Mouse (Mus musculus) layer of hippocampus, adult 2 months (tissue): ENCODE data around the gene Bmyc. TPM values are rescaled to one million over a fixed set of nuclear protein-coding genes. Genes with fewer than 3 reads are reported as not detected.
"Not testable (repeated sequence)": the region's sequence is repeated elsewhere in the genome, so short reads cannot be mapped to it uniquely, and the experiment has no call there.

Experiments used
- DNase-seq, 2 experiments: peaks; one replicate each; pipeline ENCODE4 v3.0.0; 2022; ENCODE audit warnings: low spot score in 2 of 2
- H3K27ac ChIP-seq: fragments of 200-600 bp; 2 replicates; pipeline ENCODE4 v1.8.1; 2022
- H3K4me3 ChIP-seq: fragments of 200-600 bp; 2 replicates; pipeline ENCODE4 v1.8.1; 2022; ENCODE audit warnings: mild to moderate bottlenecking
- CTCF ChIP-seq: fragments of 200-600 bp; conservative IDR thresholded peaks from 2 replicates; pipeline ENCODE4 v1.8.1; 2022; ENCODE audit warnings: antibody characterized with exemption, mild to moderate bottlenecking, moderate library complexity
- total RNA-seq, 2 experiments: library from RNA; stranded (reverse); gene quantifications; 2 replicates each; pipeline ENCODE4 v1.2.3; 2021

Gene Bmyc
- total RNA-seq, 2 experiments from 2014 or later = 83.7 to 88.9 TPM

DNA sequence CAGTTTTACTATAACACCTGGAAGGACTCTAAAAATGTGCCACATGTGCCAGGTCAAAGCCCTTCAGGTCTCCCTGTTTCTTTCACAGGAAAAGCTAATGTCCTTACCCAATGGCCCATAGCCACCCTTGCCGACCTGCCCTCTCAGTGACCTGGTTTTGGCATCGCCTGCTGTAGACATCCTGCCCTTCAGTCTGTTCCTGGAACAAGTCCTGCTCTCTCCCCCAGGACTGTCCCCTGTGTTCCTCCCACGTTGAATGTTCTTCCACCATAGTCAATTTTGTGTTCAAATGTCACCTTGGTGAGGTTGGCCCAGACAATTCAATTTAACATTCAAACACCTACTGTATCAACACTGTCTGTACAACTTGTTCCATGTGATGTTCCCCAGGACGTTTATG, 9.6 kb upstream of the Bmyc start:
- Histone ChIP-seq H3K27ac (no peak overlapping the region), H3K4me3 (no peak overlapping the region)
- no peak for TF ChIP-seq CTCF
- DNase-seq = no peak

DNA sequence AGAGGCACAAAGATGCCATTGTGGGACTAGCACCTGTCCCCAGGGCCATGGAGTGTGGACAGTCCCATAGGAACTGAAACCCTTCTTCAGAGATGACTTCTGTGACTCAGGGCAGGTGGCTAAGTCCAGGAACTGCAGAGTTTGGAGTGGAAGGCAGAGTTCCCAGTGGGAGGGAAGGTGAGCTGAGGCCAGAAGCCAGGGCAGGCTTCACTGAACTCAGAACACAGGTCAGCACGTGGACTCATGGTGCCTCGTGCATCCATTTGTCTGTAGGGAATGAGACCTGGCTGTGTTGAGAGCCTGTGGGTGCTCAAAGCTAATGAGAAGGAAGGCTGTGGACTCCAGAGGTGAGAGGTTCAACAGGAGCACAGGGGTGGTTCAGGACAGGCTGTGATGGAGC, 7.8 kb upstream of the Bmyc start:
- no peak for TF ChIP-seq CTCF
- no peak for DNase-seq
- Histone ChIP-seq H3K27ac (no peak overlapping the region), H3K4me3 (no peak overlapping the region)

DNA sequence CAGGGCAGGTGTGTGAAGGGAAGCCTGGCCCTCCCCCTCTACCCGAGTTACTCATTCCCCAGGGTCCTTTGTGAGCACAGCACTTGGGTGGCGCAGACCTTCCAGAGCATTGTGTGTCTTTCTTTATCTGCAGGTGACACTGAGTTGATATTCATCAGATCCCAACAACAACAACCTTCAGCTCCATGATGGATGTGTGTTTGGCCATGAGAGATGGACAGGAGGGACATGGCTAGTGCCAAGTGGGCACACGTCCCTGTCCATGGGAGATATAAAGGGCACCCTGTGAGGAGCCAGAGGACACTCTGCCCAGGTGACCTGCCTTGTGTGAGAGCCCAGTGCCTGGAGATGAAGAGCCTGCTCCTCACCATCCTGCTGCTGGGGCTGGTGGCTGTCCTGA, 6.8 kb upstream of the Bmyc start, which contains the start of gene Obp2a:
Gene Obp2a (plus strand): TSS at position 301 of the 400 bp plus-strand sequence.
- DNase-seq = not testable (repeated sequence)

DNA sequence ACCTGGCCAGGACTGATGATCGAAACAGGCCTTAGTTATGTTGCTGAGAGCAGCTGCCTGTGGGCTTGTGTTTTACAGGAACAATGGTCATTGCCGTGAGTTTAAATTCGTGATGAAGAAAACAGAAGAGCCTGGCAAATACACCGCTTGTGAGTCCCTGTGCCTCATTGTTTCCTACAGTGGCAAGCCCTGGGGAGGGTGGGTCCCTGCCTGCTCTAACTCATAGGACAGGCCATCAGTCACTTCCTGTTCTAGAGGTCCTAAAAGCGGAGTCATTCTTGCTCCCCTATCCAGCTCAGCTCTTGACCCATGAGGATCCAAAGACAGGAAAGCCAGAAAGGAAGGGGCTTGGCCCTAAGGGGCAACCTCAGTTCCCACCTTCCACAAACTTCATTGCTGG, 5.5 kb upstream of the Bmyc start:
- no peak for TF ChIP-seq CTCF
- DNase-seq = no peak
- no peak overlapping the region for H3K4me3 ChIP-seq
- H3K27ac ChIP-seq = no peak overlapping the region

More for the DNA sequence above, 6.8 kb upstream of the Bmyc start, which contains the start of gene Obp2a:
- not testable (repeated sequence) for H3K27ac ChIP-seq, H3K4me3 ChIP-seq

DNA sequence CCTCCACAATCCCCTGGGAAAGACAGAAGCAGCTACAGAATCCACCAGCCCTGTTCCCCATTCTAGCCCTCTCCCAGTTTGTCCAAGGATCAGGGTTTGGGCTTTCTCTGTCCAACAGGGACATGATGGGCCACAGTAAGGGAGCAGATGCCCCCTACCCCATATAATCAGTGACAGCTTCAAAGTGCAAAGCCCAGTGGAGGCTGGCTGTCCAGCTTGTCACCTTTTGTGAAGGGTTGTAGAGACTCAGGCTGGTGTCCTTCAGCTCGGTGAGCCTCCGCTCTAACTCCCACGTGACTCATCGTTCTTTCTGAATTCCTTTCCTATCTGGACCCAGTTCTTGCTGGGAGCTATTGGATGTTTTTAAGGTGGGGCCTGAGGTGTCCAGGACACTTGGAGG, 2.8 kb upstream of the Bmyc start:
- H3K4me3 ChIP-seq = no peak overlapping the region
- TF ChIP-seq CTCF = no peak
- no peak overlapping the region for H3K27ac ChIP-seq
- DNase-seq = no peak

DNA sequence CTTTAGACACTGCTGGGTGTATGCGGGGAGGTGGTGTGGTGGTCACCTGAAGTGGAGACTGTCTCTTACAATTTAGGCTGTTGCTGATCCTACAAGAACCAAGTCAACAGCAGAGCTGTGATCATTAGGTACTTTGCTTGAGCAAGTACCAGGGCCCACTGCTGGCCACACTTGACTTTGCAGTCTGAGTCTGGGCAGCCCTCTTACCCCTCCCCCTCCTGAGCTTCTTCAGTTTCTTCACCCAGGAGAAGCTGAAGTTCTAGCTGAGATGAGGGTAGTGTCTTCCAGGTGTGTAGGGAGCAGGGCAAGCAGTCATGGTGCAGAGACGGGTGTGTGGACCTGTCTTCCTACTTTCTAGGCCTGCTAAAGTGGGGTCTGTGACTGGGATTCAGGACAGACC, 1.6 kb downstream of the Bmyc start:
- H3K27ac ChIP-seq = peak overlapping the region; percentile 98
- peak overlapping the region; percentile 97 for H3K4me3 ChIP-seq
- TF ChIP-seq CTCF = peak; percentile 72
- peak; percentile 35 to 37 for DNase-seq

DNA sequence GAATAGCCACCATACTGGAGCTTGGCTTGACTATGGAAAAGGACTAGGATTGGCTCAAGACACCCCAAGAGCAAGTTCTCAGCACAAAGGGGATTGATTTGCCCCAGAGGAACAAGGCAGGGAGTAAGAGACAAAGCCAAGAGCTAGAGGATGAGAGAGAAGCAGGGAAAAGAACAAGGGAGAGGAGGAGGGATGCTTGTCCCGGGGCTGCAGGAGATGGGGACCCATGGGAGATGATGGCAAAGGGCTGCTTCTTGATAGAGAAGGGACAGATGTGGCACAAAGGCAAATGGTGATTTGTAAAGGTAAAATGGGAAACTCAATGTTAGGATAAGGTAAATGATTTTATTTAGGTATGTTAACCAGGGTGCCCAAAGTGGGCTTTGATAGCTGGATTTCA, 2.5 kb downstream of the Bmyc start:
- DNase-seq, H3K4me3 ChIP-seq: not testable (repeated sequence)
- peak overlapping the region; percentile 98 for H3K27ac ChIP-seq

DNA sequence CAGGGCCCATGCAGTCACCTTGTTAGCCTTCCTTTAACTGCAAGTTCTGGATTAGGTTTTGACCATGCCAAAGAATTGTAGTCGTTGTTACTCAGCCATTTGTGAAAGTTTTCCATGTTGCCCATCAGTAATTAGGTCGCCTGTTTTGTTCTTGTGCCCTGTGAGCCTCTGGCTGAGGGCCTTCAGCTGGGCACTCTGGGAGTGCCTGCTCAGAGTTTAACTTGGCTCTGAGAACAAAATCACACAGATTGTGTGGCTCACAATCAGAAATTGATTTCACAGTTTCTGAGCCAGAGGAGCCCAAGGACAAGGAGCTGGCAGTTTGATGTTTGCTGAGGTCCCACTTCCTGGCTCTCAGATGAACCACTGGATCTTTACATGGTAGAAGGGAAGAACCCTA, 3.3 kb downstream of the Bmyc start:
- not testable (repeated sequence) for H3K4me3 ChIP-seq, DNase-seq
- H3K27ac ChIP-seq = peak overlapping the region; percentile 98; the same call in 1 of the 2 replicates

DNA sequence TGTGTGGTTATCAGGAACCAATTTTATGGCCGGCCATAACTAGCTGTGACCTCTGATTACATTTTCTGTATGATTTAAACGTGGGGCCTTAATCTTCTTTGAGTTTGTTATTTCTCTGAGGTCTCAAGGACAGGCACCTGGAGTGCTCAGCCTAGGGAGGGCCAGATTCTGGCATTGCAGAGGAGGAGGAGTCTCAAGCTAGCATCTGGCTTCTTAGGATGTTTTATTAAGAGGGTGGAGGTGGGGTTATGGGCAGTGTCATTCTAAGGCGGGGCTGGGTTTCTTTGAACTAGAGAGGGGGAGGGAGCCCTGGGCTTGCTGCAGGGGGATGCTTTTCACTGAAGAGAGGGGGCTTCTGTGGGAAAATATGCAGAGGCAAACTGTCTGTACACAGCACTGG, 5.1 kb downstream of the Bmyc start:
- H3K27ac ChIP-seq, DNase-seq, H3K4me3 ChIP-seq: not testable (repeated sequence)

DNA sequence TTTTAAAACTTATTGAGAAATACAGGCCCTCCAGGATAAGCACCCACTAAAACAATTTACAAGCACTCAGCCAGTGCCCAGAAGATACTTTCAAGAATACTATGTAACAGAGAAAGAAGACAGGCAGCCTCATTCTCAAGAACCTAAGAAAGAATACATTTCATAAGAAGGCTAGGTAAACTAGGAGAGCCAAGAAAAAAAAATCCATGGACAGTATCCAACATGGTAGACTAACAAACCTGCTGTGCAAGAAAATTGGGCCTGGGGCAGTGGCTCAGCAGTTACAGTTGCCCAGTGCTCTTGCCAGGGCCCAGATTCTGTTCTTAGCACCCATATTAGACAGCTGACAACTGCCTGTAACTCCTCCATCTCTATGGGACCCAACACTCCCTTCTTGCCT, 10.7 kb downstream of the Bmyc start:
- Histone ChIP-seq H3K4me3 (no peak overlapping the region), H3K27ac (no peak overlapping the region)
- DNase-seq = no peak
- no peak for TF ChIP-seq CTCF

DNA sequence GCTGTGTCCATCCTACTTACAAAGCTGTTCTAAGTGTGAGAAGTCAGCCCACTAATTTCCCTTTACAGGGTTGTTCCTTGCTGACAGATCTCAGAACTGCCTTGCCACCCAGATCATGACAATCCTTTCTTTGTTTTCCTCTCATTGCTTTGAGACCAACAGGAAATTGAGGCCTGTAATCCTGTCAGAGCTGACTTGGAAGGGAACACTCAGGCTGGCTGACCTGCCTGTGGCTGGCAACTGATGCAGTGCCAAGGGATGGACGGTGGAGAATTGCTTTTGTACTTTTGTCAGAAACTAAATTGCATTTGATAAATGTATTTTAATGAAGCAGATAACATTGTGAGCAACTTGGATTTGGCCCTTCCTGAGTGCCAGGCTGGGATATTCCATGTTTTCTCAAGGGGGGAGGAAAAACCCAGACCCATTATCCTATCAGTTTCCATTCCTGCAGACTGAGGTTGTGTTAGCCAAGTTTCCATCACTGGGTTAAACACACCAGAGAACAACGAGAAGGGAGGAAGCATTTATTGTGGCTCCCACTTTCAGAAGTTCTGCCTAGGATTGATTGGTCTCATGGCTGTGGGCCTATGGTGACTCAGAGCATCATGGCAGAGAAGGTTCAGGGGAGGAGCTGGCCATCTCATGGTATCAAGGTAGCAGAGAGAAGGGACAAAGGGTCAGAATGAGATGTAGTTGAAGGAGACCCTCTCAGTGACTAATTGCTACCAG, 26.8 kb downstream of the Bmyc start:
- DNase-seq = no peak

DNA sequence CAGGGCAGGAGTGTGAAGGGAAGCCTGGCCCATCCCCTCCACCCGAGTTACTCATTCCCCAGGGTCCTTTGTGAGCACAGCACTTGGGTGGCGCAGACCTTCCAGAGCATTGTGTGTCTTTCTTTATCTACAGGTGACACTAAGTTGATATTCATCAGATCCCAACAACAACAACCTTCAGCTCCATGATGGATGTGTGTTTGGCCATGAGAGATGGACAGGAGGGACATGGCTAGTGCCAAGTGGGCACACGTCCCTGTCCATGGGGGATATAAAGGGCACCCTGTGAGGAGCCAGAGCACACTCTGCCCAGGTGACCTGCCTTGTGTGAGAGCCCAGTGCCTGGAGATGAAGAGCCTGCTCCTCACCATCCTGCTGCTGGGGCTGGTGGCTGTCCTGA, 30.2 kb downstream of the Bmyc start, which contains the start of gene Obp2b:
Gene Obp2b (plus strand): TSS at position 301 of the 400 bp plus-strand sequence.
- H3K4me3 ChIP-seq, H3K27ac ChIP-seq, DNase-seq: not testable (repeated sequence)

More for the DNA sequence above, 26.8 kb downstream of the Bmyc start:
- H3K27ac ChIP-seq = no peak overlapping the region
- no peak overlapping the region for H3K4me3 ChIP-seq
- TF ChIP-seq CTCF = no peak

DNA sequence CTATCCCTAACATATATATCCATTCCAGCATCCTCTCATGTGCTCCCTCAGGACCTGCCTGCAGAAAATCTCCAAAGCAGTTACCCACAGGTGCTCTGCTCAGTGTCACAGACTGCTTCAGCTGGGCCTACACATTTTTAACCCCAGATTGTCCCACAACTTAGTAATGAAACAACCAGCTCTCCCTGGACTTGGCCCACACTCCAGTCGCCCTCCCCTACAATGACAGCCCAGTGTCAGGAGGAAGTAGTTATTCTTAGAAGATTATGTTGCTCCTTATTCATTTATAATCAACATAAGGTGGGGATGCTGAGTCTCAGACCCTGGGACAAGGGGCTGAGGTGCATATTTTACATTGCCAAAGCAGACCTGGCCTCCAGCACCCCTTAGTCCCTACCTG, 35.1 kb downstream of the Bmyc start:
- DNase-seq = no peak
- Histone ChIP-seq H3K4me3 (no peak overlapping the region), H3K27ac (no peak overlapping the region)
- TF ChIP-seq CTCF = no peak

DNA sequence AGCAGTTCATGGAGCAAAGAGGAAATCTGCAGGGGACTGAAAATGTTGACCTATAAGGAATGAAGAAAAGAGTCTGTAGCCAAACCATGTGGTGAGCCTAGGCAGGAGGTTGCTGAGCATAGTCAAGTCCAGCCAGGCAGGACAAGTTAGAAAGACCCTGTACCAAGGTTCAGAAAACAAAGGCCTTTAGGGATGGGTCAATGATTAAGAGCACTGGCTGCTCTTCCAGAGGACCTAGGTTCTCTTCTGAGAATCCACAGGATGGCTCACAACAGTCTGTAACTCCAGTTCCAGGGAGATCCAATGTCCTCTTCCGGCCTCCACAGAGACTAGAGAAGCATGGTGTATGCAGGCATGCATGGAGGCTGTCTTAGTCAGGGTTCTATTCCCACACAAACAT, 47.7 kb downstream of the Bmyc start:
- no peak for TF ChIP-seq CTCF
- H3K4me3 ChIP-seq = no peak overlapping the region
- no peak overlapping the region for H3K27ac ChIP-seq
- no peak for DNase-seq

Other genes with a start within 250 kb of the Bmyc start
- under 1 TPM in 1 of 2 experiments, not detected in 1; 0.49 TPM for gene Clic3, start 249.9 kb upstream of the Bmyc start, total RNA-seq
- gene Paxx, start 245.6 kb upstream of the Bmyc start, total RNA-seq = 10 to 100 TPM; 55.7 to 62.1 TPM
- gene Ptgds, start 236.7 kb upstream of the Bmyc start, total RNA-seq = 100 to 1,000 TPM; 541 to 735 TPM
- gene Lcn12, start 212.8 kb upstream of the Bmyc start, total RNA-seq = not detected
- gene Fbxw5, start 206.0 kb upstream of the Bmyc start, total RNA-seq = 100 to 1,000 TPM; 109 to 120 TPM
- gene C8g, start 205.0 kb upstream of the Bmyc start, total RNA-seq = 1 to 10 TPM in 1 of 2 experiments, under 1 TPM in 1; 0.97 to 1.5 TPM
- gene Traf2, start 159.8 kb upstream of the Bmyc start, total RNA-seq = 10 to 100 TPM; 10.9 to 12.0 TPM
- gene Edf1, start 148.9 kb upstream of the Bmyc start, total RNA-seq = 100 to 1,000 TPM; 193 to 200 TPM
- gene Mamdc4, start 131.9 kb upstream of the Bmyc start, total RNA-seq = 1 to 10 TPM; 2.8 to 3.5 TPM
- 10 to 100 TPM; 59.1 to 67.5 TPM for gene Phpt1, start 131.5 kb upstream of the Bmyc start, total RNA-seq
- 100 to 1,000 TPM; 106 to 120 TPM for gene Ajm1, start 125.0 kb upstream of the Bmyc start, total RNA-seq
- gene Rabl6, start 98.2 kb upstream of the Bmyc start, total RNA-seq = 100 to 1,000 TPM; 149 to 151 TPM
- gene Ccdc183, start 89.1 kb upstream of the Bmyc start, total RNA-seq = not detected
- 10 to 100 TPM; 14.1 to 15.4 TPM for gene Tmem141, start 84.7 kb upstream of the Bmyc start, total RNA-seq
- gene Fcna, start 78.7 kb upstream of the Bmyc start, total RNA-seq = under 1 TPM; 0.79 TPM
- gene Lcn8, start 53.6 kb upstream of the Bmyc start, total RNA-seq = not detected
- not detected for gene Lcn5, start 48.8 kb upstream of the Bmyc start, total RNA-seq
- gene Lcn6, start 30.0 kb upstream of the Bmyc start, total RNA-seq = not detected
- gene Lcn10, start 24.0 kb upstream of the Bmyc start, total RNA-seq = not detected
- gene Obp2a, start 6.7 kb upstream of the Bmyc start, total RNA-seq = not detected
- gene Obp2b, start 30.3 kb downstream of the Bmyc start, total RNA-seq = under 1 TPM in 1 of 2 experiments, not detected in 1; 0.86 TPM
- gene Lcn3, start 58.8 kb downstream of the Bmyc start, total RNA-seq = not detected
- gene Lcn11, start 70.3 kb downstream of the Bmyc start, total RNA-seq = not detected
- not detected for gene Gm13539, start 75.5 kb downstream of the Bmyc start, total RNA-seq
- not detected for gene Glt6d1, start 109.1 kb downstream of the Bmyc start, total RNA-seq
- gene Lcn9, start 116.4 kb downstream of the Bmyc start, total RNA-seq = not detected
- not detected for gene Sohlh1, start 140.5 kb downstream of the Bmyc start, total RNA-seq
- gene Kcnt1, start 157.0 kb downstream of the Bmyc start, total RNA-seq = 10 to 100 TPM; 44.5 to 48.4 TPM